Mouse (Mus musculus) neural tube, embryonic 10.5 days (tissue): ENCODE measurements at regions not wholly inside any gene's neighbourhood (a gene's known extent, or its start where the extent isn't known, plus 50 kb on each side); places are given as distances from the start of the nearest gene placed in this dataset.
A peak's percentile ranks its signal among the peaks of the same experiment; 100 is the strongest.

Experiments used
- DNase-seq: peaks from one replicate; pipeline ENCODE4 v3.0.0-alpha.2; 2017; ENCODE audit warnings: low spot score; ENCODE audit errors: extremely low spot score

GRCm38 (mm10) chr12:69453544-69453943 lies 81.3 kb upstream of the Gm9887 start:
- DNase-seq, result no peak

GRCm38 (mm10) chr12:69452986-69453385 lies 80.7 kb upstream of the Gm9887 start:
- no peak for DNase-seq

DNA sequence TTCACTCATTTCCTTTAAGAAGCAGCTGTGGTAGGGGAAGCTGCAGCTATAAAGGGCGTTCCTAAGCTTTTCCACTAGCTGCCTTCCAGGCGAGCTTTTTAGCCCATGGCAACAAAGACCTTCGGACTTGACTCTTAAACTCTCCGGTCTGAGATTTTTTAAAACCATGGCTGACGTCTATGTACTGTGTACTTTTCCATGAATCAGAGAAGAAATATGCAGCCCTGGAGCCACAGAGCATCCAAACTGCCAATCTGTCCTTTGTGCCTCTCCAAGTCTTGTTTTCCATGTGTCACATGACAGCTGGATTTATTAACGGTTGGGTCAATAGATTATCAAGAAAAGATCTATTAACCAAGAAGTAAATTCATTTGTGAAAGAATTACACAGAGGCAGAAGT lies 78.9 kb upstream of the Gm9887 start:
- no peak for DNase-seq

- no peak for DNase-seq
These were observed 75.9 kb upstream of the Gm9887 start for GRCm38 (mm10) chr12:69447962-69448767.

GRCm38 (mm10) chr12:69447322-69447827 lies 75.1 kb upstream of the Gm9887 start:
- DNase-seq, result no peak

GRCm38 (mm10) chr12:69446468-69447321 lies 74.4 kb upstream of the Gm9887 start:
- peak; percentile 55 for DNase-seq

DNA sequence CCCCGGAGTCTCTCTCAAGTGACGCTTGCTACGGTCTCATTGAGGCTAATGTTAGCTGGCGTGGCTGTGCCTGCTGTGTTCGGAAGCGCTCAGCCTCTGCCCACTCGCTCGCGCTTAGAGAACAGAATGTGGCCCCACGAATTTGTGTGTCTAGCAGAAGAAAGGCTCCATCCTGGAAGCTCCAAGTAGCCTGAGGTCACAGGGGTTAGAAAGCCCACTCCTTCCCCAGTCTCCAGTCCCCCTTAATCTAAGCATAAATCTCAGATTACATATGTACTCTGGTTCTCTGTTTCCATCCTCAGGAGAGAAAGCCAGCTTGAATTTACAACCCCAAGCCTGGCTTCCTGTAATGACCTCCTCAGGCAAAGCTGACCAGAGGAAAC lies 73.8 kb upstream of the Gm9887 start:
- no peak for DNase-seq

DNA sequence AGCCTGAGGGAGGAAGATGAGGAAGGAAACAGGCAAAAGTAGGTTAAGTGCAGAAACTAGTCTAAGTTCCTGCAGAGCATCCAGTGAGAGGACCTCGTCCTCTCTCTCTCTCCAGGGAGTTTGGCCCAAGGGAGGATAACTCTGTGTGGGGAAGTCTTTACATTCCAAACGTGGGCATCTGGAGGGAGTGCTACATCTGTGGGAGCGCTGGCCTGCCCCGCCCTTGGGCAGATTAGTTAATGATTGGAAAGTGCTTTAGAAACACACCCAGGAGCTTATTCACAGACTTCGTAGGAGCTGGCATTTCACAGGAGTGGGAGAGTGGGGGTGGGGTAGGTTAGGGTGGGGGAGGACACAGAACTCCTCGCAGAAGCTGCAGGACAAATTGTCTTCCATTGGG lies 70.1 kb upstream of the Gm9887 start:
- no peak for DNase-seq

GRCm38 (mm10) chr12:69441764-69442163 lies 69.5 kb upstream of the Gm9887 start:
- DNase-seq, result no peak

- DNase-seq, result no peak
These were observed 66.0 kb upstream of the Gm9887 start for GRCm38 (mm10) chr12:69438271-69438670.

DNA sequence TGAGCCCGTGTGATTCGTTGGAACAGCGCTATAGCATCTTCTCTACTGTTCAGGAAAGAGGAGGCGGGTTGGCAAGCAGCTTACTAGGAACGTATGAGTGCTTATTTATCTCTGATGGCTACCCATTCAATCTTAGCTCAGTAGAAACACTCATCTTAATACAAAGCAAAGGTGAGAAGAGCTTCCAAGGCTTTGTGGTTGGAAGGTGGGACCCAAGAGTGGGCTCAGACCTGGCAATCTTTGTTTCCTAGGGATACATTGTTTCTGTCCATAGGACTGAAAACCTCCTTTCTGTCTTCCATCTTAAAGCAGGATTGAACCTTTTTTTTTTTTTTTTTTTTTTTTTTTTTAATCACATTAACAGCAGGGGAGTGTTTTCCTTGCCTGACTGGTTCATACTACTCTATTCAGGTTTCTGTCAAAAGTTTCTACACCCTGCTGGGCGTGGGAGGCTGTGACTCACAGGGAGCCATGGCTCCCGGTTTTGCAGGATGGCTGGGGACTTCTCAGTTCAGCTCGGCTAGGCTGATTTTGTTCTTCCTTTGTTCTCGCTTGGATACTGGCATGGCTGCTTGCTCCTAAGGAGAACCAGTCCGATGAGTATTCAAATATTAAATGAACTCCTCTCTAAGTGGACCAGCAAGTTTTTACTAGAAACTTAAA lies 64.7 kb upstream of the Gm9887 start:
- no peak for DNase-seq

GRCm38 (mm10) chr12:69434315-69434714 lies 62.1 kb upstream of the Gm9887 start:
- no peak for DNase-seq

DNA sequence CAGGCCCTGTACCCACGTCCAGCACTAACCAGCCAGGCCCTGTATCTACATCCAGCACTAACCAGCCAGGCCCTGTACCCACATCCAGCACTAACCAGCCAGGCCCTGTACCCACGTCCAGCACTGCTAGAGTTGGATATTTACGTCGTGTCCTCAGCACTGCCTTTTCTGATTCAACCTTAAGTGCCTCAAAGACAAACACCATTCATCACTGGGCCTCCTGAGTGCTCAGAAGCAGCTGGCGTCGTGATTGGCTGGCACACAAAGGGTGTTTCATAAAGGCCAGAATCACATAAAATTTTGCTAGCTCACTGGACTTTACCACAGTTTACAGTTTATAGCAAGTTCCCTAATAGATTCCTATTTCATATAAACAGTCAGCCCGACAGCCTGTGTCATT lies 59.8 kb upstream of the Gm9887 start:
- no peak for DNase-seq

- DNase-seq, result no peak
These were observed 55.9 kb upstream of the Gm9887 start for GRCm38 (mm10) chr12:69428108-69428507.

DNA sequence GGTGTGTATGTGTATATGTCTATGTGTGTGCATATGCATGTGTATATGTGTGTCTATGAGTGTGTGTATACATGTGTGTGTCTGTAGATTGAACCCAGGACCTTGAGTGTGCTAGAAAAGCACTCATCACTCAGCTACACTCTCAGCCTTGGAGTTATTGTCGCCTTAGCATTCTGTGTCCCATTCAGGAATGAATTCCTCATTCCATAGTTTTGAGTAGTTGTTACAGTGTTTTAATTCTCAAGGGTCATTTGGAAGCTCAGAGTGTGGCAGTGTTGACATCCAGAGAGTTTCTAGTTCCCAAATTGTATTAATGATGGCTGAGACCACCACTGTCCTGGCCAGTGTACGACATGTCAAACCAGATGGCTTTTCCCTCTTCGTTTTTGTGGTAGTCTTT lies 53.4 kb upstream of the Gm9887 start:
- DNase-seq, result no peak

DNA sequence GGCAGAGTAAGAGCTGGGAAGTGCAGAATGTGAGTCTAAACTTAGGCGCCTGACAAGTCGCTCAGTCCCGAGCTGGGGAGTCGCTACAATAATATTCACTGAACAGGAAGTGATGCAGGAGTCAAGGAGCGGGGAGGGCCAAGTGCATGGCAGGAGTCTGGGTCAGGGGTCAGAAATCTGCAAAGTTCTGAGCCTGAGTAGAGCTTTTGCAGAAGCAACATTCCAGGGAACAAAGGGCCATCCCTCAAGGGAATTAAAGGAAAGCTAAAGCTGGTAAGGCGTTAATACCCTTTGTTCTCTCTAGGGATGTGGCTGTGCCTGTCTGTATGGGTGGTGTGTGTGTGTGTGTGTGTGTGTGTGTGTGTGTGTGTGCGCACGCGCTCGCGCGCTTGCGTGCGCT lies 52.7 kb upstream of the Gm9887 start:
- peak; percentile 52 for DNase-seq
